Mouse (Mus musculus): ENCODE results near the gene Cntnap1. TPM values are rescaled to one million over a fixed set of nuclear protein-coding genes. Genes with fewer than 3 reads are reported as not detected.

Cntnap1 gene
- polyA plus RNA-seq, 1 experiment from 2014 or later: 1.5 TPM

DNA sequence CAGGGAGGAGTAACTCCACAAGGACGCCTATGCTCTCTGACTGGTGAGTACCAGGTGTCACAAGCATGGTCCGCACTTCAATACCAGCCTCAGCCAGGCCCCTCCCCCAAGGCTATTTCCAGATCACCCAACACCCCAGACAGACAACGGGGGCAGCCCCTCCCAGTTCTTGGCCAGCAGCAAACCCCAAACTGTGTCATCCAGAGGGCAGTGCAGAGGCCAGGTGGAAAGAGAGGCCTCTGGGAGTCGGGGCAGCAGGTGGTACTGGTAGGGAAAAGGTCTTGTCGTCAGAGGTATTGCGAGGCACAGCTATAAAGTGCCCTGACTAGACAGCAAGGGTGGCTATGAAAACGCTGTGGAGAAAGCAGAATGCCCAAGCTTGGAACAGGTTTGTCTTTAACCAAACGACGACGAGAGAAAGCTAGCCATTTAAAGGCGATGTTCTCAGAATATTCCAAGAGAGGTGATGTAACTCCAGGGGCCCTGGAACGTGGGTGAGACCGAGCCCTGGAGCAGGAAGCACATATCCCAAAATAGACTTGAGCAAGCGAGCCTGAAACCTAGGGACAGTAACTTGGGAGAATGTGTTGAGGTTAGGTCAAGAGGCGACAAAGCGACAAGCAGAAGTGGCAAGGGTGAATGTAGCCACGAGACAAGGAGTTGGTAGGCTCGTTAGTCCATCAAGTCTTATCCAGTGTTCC is 40.1 kb upstream of the Cntnap1 start:
- H3K4me3 ChIP-seq (ENCODE audit: low read depth, low read length): no peak overlapping the region
- H3K27me3 ChIP-seq (ENCODE audit: insufficient read depth, low read length): no peaks in the 10 kb centered on the region
- H3K36me3 ChIP-seq (replicated peaks; ENCODE audit: insufficient read depth, low read length): peaks cover 10% of the 10 kb centered on the region
- peaks cover 5% of the 10 kb centered on the region; the same call in 1 of the 2 replicates for H3K4me1 ChIP-seq (ENCODE audit: insufficient read depth)
- peak; percentile 55 for DNase-seq
- ATAC-seq: peak; percentile 68
- TF ChIP-seq CTCF (IDR thresholded peaks at IDR 0.05; ENCODE audit: low read depth) (no peak), EP300 (IDR thresholded peaks at IDR 0.05; ENCODE audit: low read depth) (no peak)
- H3K27ac ChIP-seq (ENCODE audit: low read depth): no peak overlapping the region
- no peaks in the 10 kb centered on the region for H3K9me3 ChIP-seq (ENCODE audit: low read length)
- 41% methylated on average over 18 of the region's 18 CpGs for WGBS (ENCODE audit: insufficient replicate concordance)
- H3K9ac ChIP-seq (replicated peaks): no peak overlapping the region
- H3K4me2 ChIP-seq (ENCODE audit: low read depth, low read length): no peak overlapping the region

DNA sequence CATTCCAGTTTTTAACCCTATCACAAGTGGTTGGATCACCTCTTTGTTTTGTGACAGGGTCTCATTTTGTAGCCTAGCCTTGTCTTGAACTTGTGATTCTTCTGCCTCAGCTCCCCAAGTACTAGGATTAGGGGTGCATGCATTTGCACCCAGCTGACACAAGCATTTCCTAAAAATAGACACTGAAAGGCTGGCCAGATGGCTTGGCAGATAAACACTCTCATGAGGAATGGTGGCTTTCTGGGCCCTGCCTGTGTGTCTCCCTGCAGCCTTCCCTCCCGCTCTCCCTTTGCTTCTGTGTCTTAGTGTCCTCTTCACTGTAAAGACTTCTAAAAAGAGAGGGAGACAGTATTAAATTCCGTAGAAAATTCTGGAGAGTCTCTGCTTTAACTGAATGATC is 39.1 kb upstream of the Cntnap1 start:
- no peak for TF ChIP-seq CTCF (IDR thresholded peaks at IDR 0.05; ENCODE audit: low read depth)
- no peak for TF ChIP-seq EP300 (IDR thresholded peaks at IDR 0.05; ENCODE audit: low read depth)
- DNase-seq: no peak
- Histone ChIP-seq H3K36me3 (replicated peaks; ENCODE audit: insufficient read depth, low read length) (peaks cover 6% of the 10 kb centered on the region), H3K27ac (ENCODE audit: low read depth) (no peak overlapping the region), H3K4me2 (ENCODE audit: low read depth, low read length) (no peak overlapping the region), H3K9ac (replicated peaks) (no peak overlapping the region), H3K4me1 (ENCODE audit: insufficient read depth) (peaks cover 5% of the 10 kb centered on the region; the same call in 1 of the 2 replicates), H3K4me3 (ENCODE audit: low read depth, low read length) (no peak overlapping the region), H3K27me3 (ENCODE audit: insufficient read depth, low read length) (no peaks in the 10 kb centered on the region), H3K9me3 (ENCODE audit: low read length) (no peaks in the 10 kb centered on the region)
- WGBS (ENCODE audit: insufficient replicate concordance): 69% methylated on average over 2 of the region's 2 CpGs
- no peak for ATAC-seq

- Histone ChIP-seq H3K27ac (ENCODE audit: low read depth) (no peak overlapping the region), H3K9me3 (ENCODE audit: low read length) (no peaks in the 10 kb centered on the region), H3K27me3 (ENCODE audit: insufficient read depth, low read length) (no peaks in the 10 kb centered on the region), H3K4me2 (ENCODE audit: low read depth, low read length) (no peak overlapping the region), H3K9ac (replicated peaks) (no peak overlapping the region), H3K4me3 (ENCODE audit: low read depth, low read length) (no peak overlapping the region), H3K4me1 (ENCODE audit: insufficient read depth) (peaks cover 5% of the 10 kb centered on the region; the same call in 1 of the 2 replicates), H3K36me3 (replicated peaks; ENCODE audit: insufficient read depth, low read length) (peaks cover 1% of the 10 kb centered on the region; the same call in 1 of the 2 replicates)
- WGBS (ENCODE audit: insufficient replicate concordance): 86% methylated on average over 6 of the region's 6 CpGs
- TF ChIP-seq CTCF (IDR thresholded peaks at IDR 0.05; ENCODE audit: low read depth): peak; percentile 60
- TF ChIP-seq EP300 (IDR thresholded peaks at IDR 0.05; ENCODE audit: low read depth): no peak
- no peak for ATAC-seq
- peak; percentile 66 for DNase-seq
Observed at GRCm38 (mm10) chr11:101131701-101132100, 38.6 kb upstream of the Cntnap1 start.

DNA sequence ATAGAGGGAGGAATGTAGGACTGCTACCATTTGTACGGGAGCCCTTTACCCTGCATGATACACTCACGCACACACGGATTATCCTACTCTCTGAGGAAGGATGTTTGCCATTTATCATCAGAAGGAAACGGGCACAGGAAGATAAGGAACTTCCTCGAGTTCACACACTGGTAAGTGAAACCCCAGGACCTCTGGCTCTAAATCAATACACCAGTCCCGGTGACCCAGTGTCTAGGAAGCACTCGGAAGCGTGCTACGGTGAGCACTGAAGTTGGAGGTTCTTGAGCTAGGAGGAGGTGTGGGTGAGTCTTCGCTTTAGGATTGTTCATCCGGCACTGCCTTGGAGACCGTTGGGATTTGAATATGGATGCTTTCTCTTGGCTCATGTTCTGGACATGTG is 37.3 kb upstream of the Cntnap1 start:
- TF ChIP-seq CTCF (IDR thresholded peaks at IDR 0.05; ENCODE audit: low read depth) (no peak), EP300 (IDR thresholded peaks at IDR 0.05; ENCODE audit: low read depth) (no peak)

DNA sequence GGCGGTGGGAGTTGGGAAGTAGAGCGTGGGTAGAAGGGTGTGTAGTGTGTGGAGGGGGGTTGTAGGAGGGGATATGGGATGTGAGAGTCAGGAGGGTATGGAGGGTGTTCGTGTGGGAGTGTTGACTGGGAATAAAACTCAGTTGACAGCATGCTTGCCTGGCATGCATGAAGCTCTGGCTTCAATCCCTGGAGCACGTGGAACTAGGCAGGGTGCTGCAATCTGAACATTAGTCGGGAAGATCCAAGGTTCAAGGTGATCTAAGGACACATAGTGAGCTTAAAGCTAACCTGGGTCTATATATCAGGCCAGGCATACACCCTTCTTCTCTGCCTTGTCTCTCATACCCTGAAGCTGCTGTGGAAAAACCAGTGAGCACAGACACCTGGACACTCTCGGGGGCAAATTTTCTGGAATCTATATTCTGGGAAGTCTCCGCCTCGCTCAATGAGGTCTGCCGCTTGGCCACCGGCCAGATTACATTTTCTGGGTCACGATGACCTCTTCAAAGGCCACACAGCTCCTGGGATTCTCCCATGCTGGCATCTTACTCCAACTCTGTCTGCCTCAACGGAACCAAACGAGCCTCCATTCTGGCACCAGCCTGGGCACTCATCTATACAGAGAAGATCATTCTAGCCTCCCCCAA is 36.0 kb upstream of the Cntnap1 start:
- DNase-seq (peak; percentile 68), ATAC-seq (peak; percentile 86)
- Histone ChIP-seq H3K9ac (replicated peaks) (no peak overlapping the region; the same call in 1 of the 2 replicates), H3K27me3 (ENCODE audit: insufficient read depth, low read length) (no peaks in the 10 kb centered on the region; the same call in 1 of the 2 replicates), H3K27ac (ENCODE audit: low read depth) (peak overlapping the region; percentile 76), H3K4me1 (ENCODE audit: insufficient read depth) (peaks cover 8% of the 10 kb centered on the region; the same call in 1 of the 2 replicates), H3K36me3 (replicated peaks; ENCODE audit: insufficient read depth, low read length) (no peaks in the 10 kb centered on the region), H3K9me3 (ENCODE audit: low read length) (no peaks in the 10 kb centered on the region), H3K4me3 (ENCODE audit: low read depth, low read length) (no peak overlapping the region), H3K4me2 (ENCODE audit: low read depth, low read length) (no peak overlapping the region)
- TF ChIP-seq CTCF (IDR thresholded peaks at IDR 0.05; ENCODE audit: low read depth): no peak
- TF ChIP-seq EP300 (IDR thresholded peaks at IDR 0.05; ENCODE audit: low read depth): no peak
- 64% methylated on average over 13 of the region's 13 CpGs for WGBS (ENCODE audit: insufficient replicate concordance)

More for the DNA sequence above, 37.3 kb upstream of the Cntnap1 start:
- H3K9ac ChIP-seq (replicated peaks): no peak overlapping the region
- H3K4me1 ChIP-seq (ENCODE audit: insufficient read depth): peaks cover 5% of the 10 kb centered on the region; the same call in 1 of the 2 replicates
- no peaks in the 10 kb centered on the region for H3K27me3 ChIP-seq (ENCODE audit: insufficient read depth, low read length)
- no peak overlapping the region for H3K4me2 ChIP-seq (ENCODE audit: low read depth, low read length)
- 32% methylated on average over 12 of the region's 12 CpGs for WGBS (ENCODE audit: insufficient replicate concordance)
- no peak for ATAC-seq
- H3K36me3 ChIP-seq (replicated peaks; ENCODE audit: insufficient read depth, low read length): no peaks in the 10 kb centered on the region
- H3K4me3 ChIP-seq (ENCODE audit: low read depth, low read length): no peak overlapping the region
- DNase-seq: no peak
- H3K9me3 ChIP-seq (ENCODE audit: low read length): no peaks in the 10 kb centered on the region
- no peak overlapping the region for H3K27ac ChIP-seq (ENCODE audit: low read depth)

DNA sequence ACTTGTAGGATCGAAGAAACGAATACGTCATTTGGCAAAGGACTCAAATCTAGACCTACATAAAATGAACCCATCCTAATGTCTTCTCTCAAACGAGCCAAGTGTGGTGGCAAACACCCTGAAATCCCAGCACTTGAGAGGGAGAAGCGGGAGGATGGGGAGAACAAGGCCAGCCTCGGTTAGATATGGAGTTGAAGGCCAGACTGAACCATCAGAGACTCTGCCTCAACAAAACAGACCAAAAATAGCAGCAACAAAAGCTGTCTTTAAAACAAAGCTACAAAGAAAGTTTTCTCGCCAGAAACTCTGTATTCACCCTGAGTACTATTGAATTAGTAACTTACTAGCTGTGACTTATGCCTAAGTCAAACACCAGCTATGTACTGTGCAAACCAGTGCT is 33.3 kb upstream of the Cntnap1 start:
- 75% methylated on average over 7 of the region's 7 CpGs for WGBS (ENCODE audit: insufficient replicate concordance)
- H3K27me3 ChIP-seq (ENCODE audit: insufficient read depth, low read length): peaks cover 17% of the 10 kb centered on the region

More for the DNA sequence above, 33.3 kb upstream of the Cntnap1 start:
- Histone ChIP-seq H3K4me3 (ENCODE audit: low read depth, low read length) (no peak overlapping the region), H3K27ac (ENCODE audit: low read depth) (no peak overlapping the region), H3K4me2 (ENCODE audit: low read depth, low read length) (no peak overlapping the region), H3K9ac (replicated peaks) (no peak overlapping the region), H3K36me3 (replicated peaks; ENCODE audit: insufficient read depth, low read length) (no peaks in the 10 kb centered on the region), H3K4me1 (ENCODE audit: insufficient read depth) (peaks cover 8% of the 10 kb centered on the region; the same call in 1 of the 2 replicates), H3K9me3 (ENCODE audit: low read length) (no peaks in the 10 kb centered on the region)
- ATAC-seq: no peak
- DNase-seq: no peak
- TF ChIP-seq EP300 (IDR thresholded peaks at IDR 0.05; ENCODE audit: low read depth): no peak
- TF ChIP-seq CTCF (IDR thresholded peaks at IDR 0.05; ENCODE audit: low read depth): no peak

Data from liver, postnatal 0 days (tissue).